Mouse (Mus musculus): Measurements from ENCODE around the gene Lasp1. TPM values are rescaled to one million over a fixed set of nuclear protein-coding genes. Genes with fewer than 3 reads are reported as not detected.
A peak's percentile ranks its signal among the peaks of the same experiment; 100 is the strongest.

The Lasp1 gene
- polyA plus RNA-seq, 1 experiment, result 69.4 TPM

- 58% methylated on average over 2 of the region's 2 CpGs for WGBS
- no peak overlapping the region; the same call in 1 of the 2 replicates for H3K4me3 ChIP-seq (ENCODE audit: extremely low read depth, insufficient read depth, insufficient read length)
- no peak overlapping the region for H3K27ac ChIP-seq (ENCODE audit: insufficient read depth, low read length)
- DNase-seq (ENCODE audit: low read depth in 1 of 2, low spot score in 2 of 2), result no peak
- no peaks in the 10 kb centered on the region for H3K27me3 ChIP-seq (ENCODE audit: control insufficient read depth, insufficient read depth, low read length)
- H3K4me1 ChIP-seq (ENCODE audit: control insufficient read depth, insufficient read depth, insufficient read length), result peaks cover 11% of the 10 kb centered on the region; the same call in 1 of the 2 replicates
- no peak for TF ChIP-seq POLR2A (IDR thresholded peaks at IDR 0.05; ENCODE audit: low read depth, low read length)
- TF ChIP-seq CTCF (IDR thresholded peaks at IDR 0.05; ENCODE audit: extremely low read depth, insufficient read depth, insufficient read length, insufficient replicate concordance), result no peak
- peaks cover 14% of the 10 kb centered on the region for H3K36me3 ChIP-seq (ENCODE audit: control insufficient read depth, insufficient read depth, low read length)
These were observed 41.3 kb downstream of the Lasp1 start for GRCm38 (mm10) chr11:97840135-97840490.

- peaks cover 12% of the 10 kb centered on the region for H3K36me3 ChIP-seq (ENCODE audit: control insufficient read depth, insufficient read depth, low read length)
- WGBS, result 8% methylated on average over 6 of the region's 6 CpGs
- TF ChIP-seq CTCF (IDR thresholded peaks at IDR 0.05; ENCODE audit: extremely low read depth, insufficient read depth, insufficient read length, insufficient replicate concordance), result 0 out of 2 replicates have a peak, but pooled peaks have one; percentile 2
- no peak for TF ChIP-seq POLR2A (IDR thresholded peaks at IDR 0.05; ENCODE audit: low read depth, low read length)
- no peak for DNase-seq (ENCODE audit: low read depth in 1 of 2, low spot score in 2 of 2)
- H3K27ac ChIP-seq (ENCODE audit: insufficient read depth, low read length), result peak within 1 kb of the TSS; percentile 32; the same call in 1 of the 2 replicates
- H3K27me3 ChIP-seq (ENCODE audit: control insufficient read depth, insufficient read depth, low read length), result no peaks in the 10 kb centered on the region
- peaks cover 11% of the 10 kb centered on the region; the same call in 1 of the 2 replicates for H3K4me1 ChIP-seq (ENCODE audit: control insufficient read depth, insufficient read depth, insufficient read length)
- H3K4me3 ChIP-seq (ENCODE audit: extremely low read depth, insufficient read depth, insufficient read length), result peak within 1 kb of the TSS; percentile 55
These were observed 41.7 kb downstream of the Lasp1 start, which contains the start of gene B230217C12Rik for GRCm38 (mm10) chr11:97840539-97840954. B230217C12Rik (plus strand) TSS chr11:97840780.

GRCm38 (mm10) chr11:97840991-97841661 is 42.3 kb downstream of the Lasp1 start:
- Histone ChIP-seq H3K36me3 (ENCODE audit: control insufficient read depth, insufficient read depth, low read length) (peaks cover 8% of the 10 kb centered on the region; the same call in 1 of the 2 replicates), H3K4me1 (ENCODE audit: control insufficient read depth, insufficient read depth, insufficient read length) (peaks cover 11% of the 10 kb centered on the region; the same call in 1 of the 2 replicates), H3K27me3 (ENCODE audit: control insufficient read depth, insufficient read depth, low read length) (no peaks in the 10 kb centered on the region), H3K4me3 (ENCODE audit: extremely low read depth, insufficient read depth, insufficient read length) (peak overlapping the region; percentile 55), H3K27ac (ENCODE audit: insufficient read depth, low read length) (peak overlapping the region; percentile 32; the same call in 1 of the 2 replicates)
- TF ChIP-seq POLR2A (IDR thresholded peaks at IDR 0.05; ENCODE audit: low read depth, low read length) (no peak), CTCF (IDR thresholded peaks at IDR 0.05; ENCODE audit: extremely low read depth, insufficient read depth, insufficient read length, insufficient replicate concordance) (no peak)
- DNase-seq (ENCODE audit: low read depth in 1 of 2, low spot score in 2 of 2), result no peak
- 11% methylated on average over 22 of the region's 22 CpGs for WGBS

GRCm38 (mm10) chr11:97842001-97842400 is 43.2 kb downstream of the Lasp1 start:
- Histone ChIP-seq H3K27ac (ENCODE audit: insufficient read depth, low read length) (no peak overlapping the region), H3K27me3 (ENCODE audit: control insufficient read depth, insufficient read depth, low read length) (no peaks in the 10 kb centered on the region), H3K36me3 (ENCODE audit: control insufficient read depth, insufficient read depth, low read length) (peaks cover 3% of the 10 kb centered on the region; the same call in 1 of the 2 replicates), H3K4me1 (ENCODE audit: control insufficient read depth, insufficient read depth, insufficient read length) (peaks cover 11% of the 10 kb centered on the region; the same call in 1 of the 2 replicates), H3K4me3 (ENCODE audit: extremely low read depth, insufficient read depth, insufficient read length) (no peak overlapping the region)
- no peak for DNase-seq (ENCODE audit: low read depth in 1 of 2, low spot score in 2 of 2)
- 92% methylated on average over 4 of the region's 4 CpGs for WGBS
- TF ChIP-seq POLR2A (IDR thresholded peaks at IDR 0.05; ENCODE audit: low read depth, low read length) (no peak), CTCF (IDR thresholded peaks at IDR 0.05; ENCODE audit: extremely low read depth, insufficient read depth, insufficient read length, insufficient replicate concordance) (no peak)

- no peaks in the 10 kb centered on the region for H3K27me3 ChIP-seq (ENCODE audit: control insufficient read depth, insufficient read depth, low read length)
- H3K27ac ChIP-seq (ENCODE audit: insufficient read depth, low read length), result no peak overlapping the region
- no peak for DNase-seq (ENCODE audit: low read depth in 1 of 2, low spot score in 2 of 2)
These were observed 51.6 kb downstream of the Lasp1 start for GRCm38 (mm10) chr11:97850367-97850766.

GRCm38 (mm10) chr11:97851601-97852000 is 52.8 kb downstream of the Lasp1 start:
- no peak for DNase-seq (ENCODE audit: low read depth in 1 of 2, low spot score in 2 of 2)
- WGBS, result 90% methylated on average over 2 of the region's 2 CpGs

More at GRCm38 (mm10) chr11:97850367-97850766, 51.6 kb downstream of the Lasp1 start:
- no peaks in the 10 kb centered on the region; the same call in 1 of the 2 replicates for H3K4me1 ChIP-seq (ENCODE audit: control insufficient read depth, insufficient read depth, insufficient read length)
- H3K4me3 ChIP-seq (ENCODE audit: extremely low read depth, insufficient read depth, insufficient read length), result no peak overlapping the region
- H3K36me3 ChIP-seq (ENCODE audit: control insufficient read depth, insufficient read depth, low read length), result no peaks in the 10 kb centered on the region
- WGBS, result 70% methylated on average over 6 of the region's 6 CpGs
- no peak for TF ChIP-seq CTCF (IDR thresholded peaks at IDR 0.05; ENCODE audit: extremely low read depth, insufficient read depth, insufficient read length, insufficient replicate concordance)
- no peak for TF ChIP-seq POLR2A (IDR thresholded peaks at IDR 0.05; ENCODE audit: low read depth, low read length)

GRCm38 (mm10) chr11:97855473-97855872 is 56.7 kb downstream of the Lasp1 start:
- no peak for DNase-seq (ENCODE audit: low read depth in 1 of 2, low spot score in 2 of 2)
- Histone ChIP-seq H3K27ac (ENCODE audit: insufficient read depth, low read length) (no peak overlapping the region), H3K36me3 (ENCODE audit: control insufficient read depth, insufficient read depth, low read length) (no peaks in the 10 kb centered on the region), H3K4me1 (ENCODE audit: control insufficient read depth, insufficient read depth, insufficient read length) (no peaks in the 10 kb centered on the region), H3K4me3 (ENCODE audit: extremely low read depth, insufficient read depth, insufficient read length) (no peak overlapping the region), H3K27me3 (ENCODE audit: control insufficient read depth, insufficient read depth, low read length) (no peaks in the 10 kb centered on the region)
- TF ChIP-seq CTCF (IDR thresholded peaks at IDR 0.05; ENCODE audit: extremely low read depth, insufficient read depth, insufficient read length, insufficient replicate concordance), result no peak
- no peak for TF ChIP-seq POLR2A (IDR thresholded peaks at IDR 0.05; ENCODE audit: low read depth, low read length)
- WGBS, result 92% methylated on average over 2 of the region's 2 CpGs

More at GRCm38 (mm10) chr11:97851601-97852000, 52.8 kb downstream of the Lasp1 start:
- no peaks in the 10 kb centered on the region for H3K36me3 ChIP-seq (ENCODE audit: control insufficient read depth, insufficient read depth, low read length)
- TF ChIP-seq POLR2A (IDR thresholded peaks at IDR 0.05; ENCODE audit: low read depth, low read length) (no peak), CTCF (IDR thresholded peaks at IDR 0.05; ENCODE audit: extremely low read depth, insufficient read depth, insufficient read length, insufficient replicate concordance) (no peak)
- no peak overlapping the region for H3K4me3 ChIP-seq (ENCODE audit: extremely low read depth, insufficient read depth, insufficient read length)
- no peak overlapping the region for H3K27ac ChIP-seq (ENCODE audit: insufficient read depth, low read length)
- no peaks in the 10 kb centered on the region; the same call in 1 of the 2 replicates for H3K4me1 ChIP-seq (ENCODE audit: control insufficient read depth, insufficient read depth, insufficient read length)
- no peaks in the 10 kb centered on the region for H3K27me3 ChIP-seq (ENCODE audit: control insufficient read depth, insufficient read depth, low read length)

Data from spleen, adult 2 months (tissue).